Mouse (Mus musculus) spleen, postnatal 4 days (tissue): Measurements from ENCODE around the gene Prr14.
"Not testable (repeated sequence)": the region's sequence is repeated elsewhere in the genome, so short reads cannot be mapped to it uniquely, and the experiment has no call there.

Experiments
- DNase-seq, 2 experiments: peaks; one replicate each; pipeline ENCODE4 v3.0.0; 2022; ENCODE audit warnings: low spot score in 2 of 2

The Prr14 gene

DNA sequence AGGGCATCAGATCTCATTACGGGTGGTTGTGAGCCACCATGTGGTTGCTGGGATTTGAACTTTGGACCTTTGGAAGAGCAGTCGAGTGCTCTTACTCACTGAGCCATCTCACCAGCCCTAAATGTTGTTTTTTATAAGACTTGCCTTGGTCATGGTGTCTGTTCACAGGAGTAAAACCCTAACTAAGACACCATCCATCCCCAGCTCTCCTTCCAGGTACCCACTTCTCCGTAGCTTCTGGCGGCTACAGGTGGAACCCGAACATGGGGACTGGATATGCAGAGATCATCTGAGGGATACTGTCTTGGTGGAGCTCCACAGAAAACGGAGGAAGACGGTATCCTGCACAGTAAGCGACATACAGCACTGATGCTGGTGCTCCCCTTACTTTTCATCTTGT is at the start of gene Prr14:
Gene Prr14 (plus strand): TSS at position 301 of the 400 bp plus-strand sequence.
- not testable (repeated sequence) for DNase-seq

DNA sequence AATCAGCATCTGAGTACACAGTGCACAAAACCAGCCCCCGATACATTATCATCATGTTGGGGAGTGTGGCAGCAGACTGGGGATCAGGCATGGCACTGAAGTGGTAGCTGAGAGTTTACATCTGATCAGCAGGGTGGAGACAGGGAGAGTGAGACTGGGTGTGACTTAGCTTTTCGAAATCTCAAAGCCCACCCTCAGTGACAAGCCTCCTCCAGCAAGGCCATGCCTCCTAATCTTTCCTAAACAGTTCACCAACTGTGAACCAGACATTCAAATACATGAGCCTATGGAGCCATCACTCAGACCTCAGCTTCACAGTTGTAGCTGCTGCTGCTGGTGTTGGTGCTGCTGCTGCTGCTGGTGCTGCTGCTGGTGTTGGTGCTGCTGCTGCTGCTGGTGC is 48.0 kb upstream of the Prr14 start:
- DNase-seq = no peak

DNA sequence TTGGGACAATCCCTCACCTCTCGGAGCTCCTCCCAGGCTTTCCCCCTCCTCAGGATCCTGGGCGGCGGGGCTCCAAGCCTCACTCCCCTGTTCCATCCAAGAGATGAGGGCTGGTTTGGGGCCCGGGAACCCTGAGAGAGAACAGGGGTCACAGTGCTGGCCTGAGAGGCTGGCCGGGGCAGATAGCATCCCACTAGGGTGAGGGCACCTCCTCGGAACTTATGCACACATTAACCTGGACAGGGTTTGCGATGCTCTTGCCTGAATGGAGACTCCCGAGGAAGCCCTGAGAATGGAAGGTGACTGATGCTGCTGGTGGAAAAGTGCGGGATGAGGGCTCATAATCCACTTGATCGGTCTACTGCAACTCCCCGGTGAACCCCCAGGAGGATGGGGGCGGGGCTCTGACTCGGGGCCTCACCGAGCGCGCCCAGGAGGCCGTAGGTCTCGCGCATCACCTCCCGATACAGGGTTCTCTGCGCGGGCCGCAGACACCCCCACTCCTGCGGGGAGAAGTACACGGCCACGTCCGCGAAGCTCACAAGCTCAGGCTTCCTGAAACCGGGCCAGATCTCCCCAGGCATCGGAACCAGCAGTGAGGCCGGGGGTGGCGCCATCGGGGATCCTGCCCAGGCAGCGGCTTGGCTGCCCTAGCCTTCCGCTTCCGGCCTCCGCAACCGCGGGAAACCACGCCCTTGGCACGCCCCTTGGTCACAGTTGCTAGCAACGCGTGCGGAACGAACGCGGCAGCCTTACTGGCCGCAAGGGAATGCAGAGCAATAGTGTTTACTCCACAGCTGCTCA is 37.8 kb upstream of the Prr14 start, which contains the start of gene Zfp688:
Gene Zfp688 (minus strand): TSS at position 681 of the 804 bp plus-strand sequence.
- peak; percentile 96 to 98 for DNase-seq

DNA sequence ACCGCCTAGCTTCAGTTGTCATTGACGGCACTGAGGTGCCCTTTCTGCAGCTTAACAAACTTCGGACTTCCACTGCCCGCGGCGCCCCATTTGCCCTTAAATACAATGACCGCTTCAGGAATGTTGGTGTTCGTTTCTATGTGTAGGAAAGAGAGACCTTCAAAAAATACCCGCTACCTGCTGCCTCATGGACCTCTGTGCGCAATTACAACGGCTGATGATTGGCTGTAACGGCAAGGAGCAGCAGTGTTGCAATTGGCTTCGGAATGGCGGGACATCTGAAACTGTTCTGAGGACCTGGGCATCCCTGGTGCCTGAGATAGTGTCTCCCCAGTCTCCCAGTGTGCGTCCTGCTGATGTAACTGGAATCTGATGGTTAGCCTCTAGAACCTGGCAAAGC is 37.2 kb upstream of the Prr14 start:
- DNase-seq = peak; percentile 46 to 71

DNA sequence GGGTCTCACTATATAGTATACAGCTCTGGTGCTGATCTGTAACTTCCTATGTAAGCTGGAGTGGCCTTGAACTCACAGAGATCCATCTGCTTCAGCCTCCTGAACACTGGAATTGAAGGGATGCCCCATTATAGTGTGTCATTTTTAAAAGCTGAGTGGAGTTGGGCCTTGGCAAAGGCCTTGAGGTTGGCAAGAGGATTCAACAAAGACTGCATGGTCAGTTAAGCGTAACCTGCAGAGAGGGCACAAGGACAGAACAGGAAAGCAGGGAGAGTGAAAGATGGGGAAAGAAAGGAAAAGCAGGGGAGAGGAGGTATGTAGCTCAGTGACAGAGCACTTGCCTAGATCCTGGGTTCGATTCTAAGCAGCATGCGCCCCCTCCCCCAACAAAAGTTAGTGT is 34.1 kb upstream of the Prr14 start:
- no peak for DNase-seq

DNA sequence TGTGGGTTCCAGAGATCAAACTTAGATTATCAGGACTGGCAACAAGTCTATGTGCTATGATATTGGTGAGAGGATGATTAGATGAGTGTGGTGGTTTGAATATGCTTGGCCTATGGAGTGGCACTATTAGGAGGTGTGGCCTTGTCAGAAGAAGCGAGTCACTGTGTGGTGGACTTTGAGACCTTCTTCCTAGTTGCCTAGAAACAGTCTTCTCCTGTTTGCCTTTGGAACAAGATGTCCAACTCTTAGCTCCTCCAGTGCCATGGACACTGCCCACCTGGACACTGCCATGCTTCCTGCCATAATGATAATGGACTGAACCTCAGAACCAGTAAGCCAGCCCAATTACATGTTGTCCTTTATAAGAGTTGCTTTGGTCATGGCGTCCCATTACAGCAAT is 33.5 kb upstream of the Prr14 start:
- no peak for DNase-seq

DNA sequence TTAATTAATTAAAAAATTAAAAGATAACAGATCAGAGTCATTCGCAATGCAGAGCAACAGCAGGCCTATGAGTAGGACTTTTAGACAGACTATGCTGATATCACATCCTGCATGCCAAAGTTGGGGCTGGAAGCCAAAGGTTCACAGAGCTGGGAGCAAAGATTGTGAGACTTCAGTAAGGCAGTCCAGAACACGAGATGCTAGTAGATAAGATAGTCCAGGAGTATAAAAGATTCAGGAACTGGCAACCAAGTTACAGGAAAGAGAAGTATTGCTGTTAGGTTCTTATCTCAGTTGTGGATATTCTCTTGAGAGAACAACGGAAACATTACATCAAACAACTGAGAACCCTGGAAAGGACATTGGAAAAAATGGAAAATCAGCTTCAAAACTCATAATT is 33.1 kb upstream of the Prr14 start:
- DNase-seq = no peak

DNA sequence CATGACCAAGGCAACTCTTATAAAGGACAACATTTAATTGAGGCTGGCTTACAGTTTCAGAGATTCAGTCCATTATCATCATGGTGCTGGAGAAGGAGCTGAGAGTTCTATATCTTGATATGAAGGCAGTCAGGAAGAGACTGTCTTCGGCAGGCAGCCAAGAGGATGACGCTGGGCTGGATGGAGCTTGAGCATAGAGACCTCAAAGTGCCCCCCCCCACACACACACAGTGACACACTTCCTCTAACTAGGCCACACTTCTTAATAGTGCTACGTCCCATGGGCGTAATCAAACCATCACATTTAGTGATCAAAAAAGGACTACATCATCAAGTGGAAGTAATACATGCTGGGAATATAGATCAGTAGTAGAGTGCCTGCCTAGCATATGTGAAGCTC is 24.2 kb upstream of the Prr14 start:
- no peak for DNase-seq

DNA sequence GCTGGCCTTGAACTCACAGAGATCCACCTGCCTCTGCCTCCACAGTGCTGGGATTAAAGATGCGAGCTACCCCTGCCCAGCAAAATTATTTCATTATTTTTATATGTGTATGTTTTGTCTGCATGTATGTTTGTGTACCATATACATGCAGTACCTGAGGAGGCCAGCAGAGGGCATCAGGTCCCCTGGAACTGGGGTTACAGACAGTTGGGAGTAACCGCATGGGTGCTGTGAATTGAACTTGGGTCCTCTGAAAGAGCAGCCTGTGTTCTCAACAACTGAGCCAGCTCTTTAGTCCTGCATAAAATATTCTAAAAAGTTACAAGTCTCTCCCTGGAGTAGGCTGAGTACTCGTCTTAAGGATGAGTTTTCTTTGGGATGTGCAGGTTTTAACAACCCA is 21.7 kb upstream of the Prr14 start:
- peak; percentile 46 to 74 for DNase-seq

DNA sequence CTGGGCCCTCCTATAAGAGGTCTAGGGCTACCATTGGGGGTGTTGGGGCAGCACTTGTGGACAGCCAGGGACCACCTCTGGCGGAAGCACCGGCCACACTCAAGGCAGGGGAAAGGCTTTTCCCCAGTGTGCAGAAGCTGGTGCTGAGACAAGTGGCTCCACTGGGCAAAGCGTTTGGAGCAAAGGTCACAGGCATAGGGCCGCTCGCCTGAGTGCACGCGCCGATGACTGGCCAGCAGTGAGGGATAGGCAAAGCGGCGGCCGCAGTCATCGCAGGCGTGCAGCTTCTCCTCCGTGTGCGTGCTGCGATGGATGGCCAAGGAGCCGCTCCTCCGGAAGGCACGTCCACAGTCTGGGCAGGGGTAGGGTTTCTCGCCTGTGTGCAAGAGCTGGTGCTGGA is 15.4 kb upstream of the Prr14 start:
- no peak for DNase-seq

DNA sequence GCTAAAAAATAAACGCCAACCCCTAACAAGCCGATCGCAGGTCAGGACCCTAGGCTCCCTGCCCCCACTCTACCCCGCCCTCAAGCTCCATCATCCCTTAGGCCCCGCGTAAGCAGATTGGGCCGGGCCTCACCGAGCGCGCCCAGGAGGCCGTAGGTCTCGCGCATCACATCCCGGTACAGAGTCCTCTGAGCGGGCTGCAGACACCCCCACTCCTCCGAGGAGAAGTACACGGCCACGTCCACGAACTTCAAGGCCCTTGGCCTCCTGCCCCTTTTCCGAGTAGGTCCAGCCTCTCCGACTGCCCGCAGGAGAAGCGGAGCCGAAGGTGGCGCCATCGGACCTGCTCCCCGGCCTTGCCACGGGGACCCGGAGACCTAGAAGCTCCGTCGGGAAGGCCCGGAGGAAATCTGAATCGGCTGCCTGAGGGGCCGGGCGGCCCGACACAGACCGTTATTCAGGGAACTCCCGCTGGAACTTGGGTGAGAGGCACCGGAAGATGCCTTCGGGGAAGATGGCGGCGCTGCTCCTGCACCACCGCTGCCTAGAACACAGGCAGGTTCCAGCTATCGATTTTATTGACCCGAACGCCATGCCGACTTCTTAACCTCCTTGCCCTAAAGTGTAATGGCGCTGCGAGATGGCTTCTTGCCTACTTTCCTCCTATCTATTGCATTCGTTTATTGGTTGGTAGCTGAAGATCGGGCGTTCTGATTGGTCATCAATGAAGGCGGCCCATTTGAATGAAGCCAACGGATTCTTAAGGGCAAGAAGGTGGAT is 10.7 kb upstream of the Prr14 start, which contains the start of gene Zfp689:
Gene Zfp689 (minus strand): TSS at position 638 of the 780 bp plus-strand sequence.
- peak; percentile 89 to 90 for DNase-seq

DNA sequence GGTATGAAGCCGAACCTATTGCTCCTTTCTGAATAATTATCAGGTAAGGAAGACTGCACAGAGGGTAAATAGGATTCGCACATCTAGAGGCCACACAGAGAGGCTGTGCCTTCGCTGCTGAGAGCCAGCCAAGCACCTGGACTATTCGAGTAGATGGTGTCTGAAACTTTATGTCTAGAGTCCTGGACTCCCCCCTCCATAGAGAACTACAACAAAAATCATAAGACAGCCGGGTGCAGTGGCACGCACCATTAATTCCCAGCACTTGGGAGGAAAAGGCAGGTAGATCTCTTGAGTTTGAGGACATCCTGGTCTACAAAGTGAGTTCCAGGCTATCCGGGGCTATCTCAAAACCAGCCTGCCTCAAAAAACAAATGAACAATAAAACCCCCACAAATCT is 9.4 kb upstream of the Prr14 start:
- DNase-seq = no peak

DNA sequence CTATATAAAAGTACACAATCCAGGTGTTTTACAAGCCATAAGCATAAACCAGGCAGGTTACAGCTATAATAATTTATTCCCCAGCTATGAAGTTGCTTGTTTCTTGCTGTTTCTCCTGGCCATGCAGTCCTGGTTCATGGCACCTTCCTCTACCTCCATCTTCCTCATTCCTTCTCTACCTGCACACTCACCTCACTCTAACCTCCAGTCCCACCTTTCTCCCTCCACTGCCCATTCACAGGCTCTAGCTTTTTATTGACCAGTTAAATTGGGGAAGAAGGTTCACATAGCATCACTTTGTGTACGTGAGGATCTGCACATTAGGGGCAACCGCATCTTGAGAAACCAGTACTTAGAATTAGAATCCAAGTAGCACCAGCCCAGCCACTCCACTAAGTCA is 6.4 kb upstream of the Prr14 start:
- DNase-seq = no peak

DNA sequence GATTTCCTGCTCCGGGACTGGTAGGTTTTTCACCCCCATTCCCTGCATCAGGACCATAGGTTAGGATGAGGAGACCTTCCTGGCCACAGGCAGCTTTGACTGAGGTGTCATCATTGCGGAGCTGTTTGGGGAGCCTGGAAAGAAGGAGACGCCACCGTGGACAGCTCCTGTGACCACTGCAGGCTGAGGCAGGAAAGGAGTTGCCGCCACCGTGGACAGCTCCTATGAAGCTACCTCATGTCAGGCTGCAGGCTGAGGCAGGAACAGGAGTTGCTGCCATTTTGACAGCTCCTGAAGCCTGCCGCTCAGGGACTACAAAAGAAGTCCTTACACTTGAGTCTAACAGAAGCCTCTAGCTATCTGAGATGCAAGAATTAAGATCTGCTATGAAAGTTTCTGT is 4.5 kb upstream of the Prr14 start:
- DNase-seq = no peak

DNA sequence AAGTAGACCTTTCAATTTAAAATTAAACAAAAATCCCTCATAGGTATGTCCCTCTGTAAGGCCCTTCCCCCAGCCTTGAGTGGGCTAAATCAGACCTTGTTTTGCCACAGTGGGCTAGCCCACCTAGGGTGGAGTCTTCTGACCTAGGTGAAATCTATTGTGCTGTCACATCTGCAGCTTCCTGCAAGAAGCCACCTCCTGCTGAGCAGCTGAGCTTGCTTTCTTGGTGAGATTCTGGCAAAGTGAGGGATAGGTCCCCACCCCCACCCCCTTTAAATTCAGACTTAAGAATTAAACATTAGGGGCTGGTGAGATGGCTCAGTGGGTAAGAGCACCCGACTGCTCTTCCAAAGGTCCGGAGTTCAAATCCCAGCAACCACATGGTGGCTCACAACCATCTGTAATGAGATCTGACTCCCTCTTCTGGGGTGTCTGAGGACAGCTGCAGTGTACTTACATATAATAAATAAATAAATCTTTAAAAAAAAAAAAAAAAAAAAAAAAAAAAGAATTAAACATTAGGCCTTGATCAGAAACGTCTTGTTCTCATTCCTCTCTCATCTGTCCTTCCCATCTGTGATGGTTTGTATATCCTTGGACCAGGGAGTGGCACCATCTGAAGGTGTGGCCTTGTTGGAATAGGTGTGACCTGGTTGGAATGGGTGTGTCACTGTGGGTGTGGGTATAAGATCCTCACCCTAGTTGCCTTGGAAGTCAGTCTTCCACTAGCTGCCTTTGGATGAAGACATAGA is 864 bp upstream of the Prr14 start:
- not testable (repeated sequence) for DNase-seq

DNA sequence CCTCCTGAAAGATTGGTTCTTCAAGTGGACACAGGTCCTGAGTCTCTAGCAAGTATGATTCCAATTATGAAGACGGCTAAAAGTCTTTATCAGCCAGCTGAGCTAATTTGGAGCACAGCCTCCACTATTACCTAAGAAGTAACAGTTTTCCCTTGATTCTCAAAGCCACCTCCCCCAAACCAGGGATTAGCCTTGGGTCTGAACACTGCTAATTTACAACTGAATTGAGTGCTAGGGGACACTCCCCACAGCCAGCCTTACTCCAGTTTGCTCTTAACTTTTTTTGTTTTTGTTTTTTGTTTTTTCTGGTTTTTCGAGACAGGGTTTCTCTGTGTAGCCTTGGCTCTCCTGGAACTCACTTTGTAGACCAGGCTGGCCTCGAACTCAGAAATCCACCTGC is 5.8 kb downstream of the Prr14 start:
- DNase-seq = no peak

DNA sequence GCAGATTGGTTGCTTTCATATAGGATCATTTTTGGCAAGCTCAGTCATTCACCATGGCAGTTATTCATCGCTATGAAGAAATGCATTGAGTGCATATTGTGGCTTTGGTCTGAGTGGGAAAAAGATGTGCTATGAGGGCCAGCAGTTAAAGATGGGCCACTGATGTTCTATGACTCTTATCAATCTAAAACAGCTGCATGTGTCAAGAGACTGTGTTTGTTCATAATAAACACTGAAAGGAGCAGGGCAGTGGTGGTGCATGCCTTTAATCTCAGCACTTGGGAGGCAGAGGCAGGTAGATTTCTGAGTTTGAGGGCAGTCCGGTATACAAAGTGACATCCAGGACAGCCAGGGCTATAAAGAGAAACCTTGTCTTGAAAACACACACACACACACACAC is 6.3 kb downstream of the Prr14 start:
- DNase-seq = not testable (repeated sequence)

DNA sequence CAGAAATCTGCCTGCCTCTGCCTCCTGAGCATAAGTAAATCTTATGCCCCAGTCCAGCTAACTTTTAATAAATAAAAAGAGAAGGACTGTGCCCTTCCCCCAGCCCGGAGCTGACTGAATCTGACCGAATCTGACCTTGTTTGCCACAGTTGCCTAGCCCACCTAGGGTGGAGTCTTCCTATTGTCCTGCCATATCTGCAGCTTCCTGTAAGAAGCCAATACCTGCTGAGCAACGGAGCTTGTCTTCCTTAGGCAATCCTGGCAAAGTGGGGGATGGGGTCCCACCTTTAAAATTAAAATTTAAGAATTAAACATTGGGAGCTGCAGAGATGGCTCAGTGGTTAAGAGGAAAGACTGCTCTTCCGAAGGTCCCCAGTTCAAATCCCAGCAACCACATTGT is 7.2 kb downstream of the Prr14 start:
- no peak for DNase-seq

DNA sequence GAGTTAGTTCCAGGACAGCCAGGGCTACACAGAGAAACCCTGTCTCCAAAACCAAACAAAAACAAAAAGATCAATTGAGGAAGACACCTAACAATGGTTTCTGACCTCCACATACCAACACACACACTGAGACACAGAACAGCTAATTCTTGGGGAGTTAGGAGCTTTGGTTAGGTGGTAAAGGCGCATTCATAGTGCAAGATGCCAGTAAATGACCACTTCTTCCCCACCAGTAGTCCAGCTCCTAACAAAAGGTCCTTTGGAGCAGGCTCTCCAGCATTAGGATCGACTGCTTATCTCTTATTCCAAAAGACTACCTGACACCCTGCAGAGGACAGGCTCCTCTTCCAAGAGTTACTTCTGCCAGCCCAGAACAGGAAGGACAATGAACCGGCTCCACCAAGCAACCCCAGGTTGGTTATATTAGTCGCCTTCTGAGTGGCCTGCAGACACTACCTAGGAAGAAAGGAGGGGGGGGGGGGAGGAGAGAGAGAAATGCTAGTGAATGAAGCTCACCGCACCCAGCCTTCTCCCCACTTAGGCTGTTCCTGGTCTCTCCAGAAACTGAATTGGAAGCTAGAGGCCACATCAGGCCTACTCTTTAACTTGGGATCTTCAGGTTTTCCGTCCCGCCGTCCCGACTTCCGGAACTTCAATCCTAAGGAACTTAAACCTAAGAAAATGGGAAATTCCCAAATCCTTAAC is 10.8 kb downstream of the Prr14 start:
- DNase-seq = no peak

DNA sequence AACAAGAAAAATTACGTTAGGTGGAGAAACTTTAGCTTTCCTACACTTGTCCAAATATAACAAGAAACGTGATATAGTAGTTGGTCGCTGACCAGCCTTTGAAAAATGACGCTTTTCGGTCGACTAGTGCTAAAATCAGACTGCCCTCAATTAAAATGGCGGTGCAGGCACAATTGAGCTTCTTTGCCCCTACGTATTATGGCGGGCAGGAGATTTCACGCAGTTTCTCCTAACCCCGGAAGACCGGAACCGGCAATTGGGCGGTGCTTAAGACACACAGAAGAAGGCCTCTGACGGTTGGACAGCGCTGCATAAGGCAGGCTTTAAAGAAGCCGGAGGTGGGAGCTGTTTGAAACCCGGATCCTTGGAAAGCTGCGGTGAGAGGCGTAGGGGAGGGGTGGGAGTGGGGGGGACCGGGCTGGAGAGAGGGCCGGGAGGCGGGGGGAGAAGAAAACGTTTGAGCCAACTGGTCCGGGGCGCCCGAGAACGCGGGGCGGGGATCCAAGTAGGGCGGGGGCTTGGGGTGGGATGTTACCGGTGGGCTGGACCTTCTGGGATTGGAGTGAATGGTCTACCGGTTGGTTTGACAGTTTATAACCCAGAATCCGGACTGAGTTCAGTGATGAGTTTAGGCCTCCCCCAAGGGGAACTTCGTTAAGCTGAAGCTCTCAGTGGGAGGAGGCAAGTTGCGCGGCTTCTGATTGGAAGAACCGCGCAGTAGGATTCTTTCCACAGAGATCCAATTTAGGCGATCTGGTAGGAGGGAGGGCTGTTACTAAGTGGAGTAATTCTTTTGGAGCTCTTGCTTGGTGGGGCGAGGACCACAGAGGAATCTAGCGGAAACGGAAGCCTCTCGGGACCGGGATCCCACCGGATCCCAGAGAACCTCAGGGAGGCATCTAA is 11.6 kb downstream of the Prr14 start:
- peak; percentile 88 to 90 for DNase-seq

DNA sequence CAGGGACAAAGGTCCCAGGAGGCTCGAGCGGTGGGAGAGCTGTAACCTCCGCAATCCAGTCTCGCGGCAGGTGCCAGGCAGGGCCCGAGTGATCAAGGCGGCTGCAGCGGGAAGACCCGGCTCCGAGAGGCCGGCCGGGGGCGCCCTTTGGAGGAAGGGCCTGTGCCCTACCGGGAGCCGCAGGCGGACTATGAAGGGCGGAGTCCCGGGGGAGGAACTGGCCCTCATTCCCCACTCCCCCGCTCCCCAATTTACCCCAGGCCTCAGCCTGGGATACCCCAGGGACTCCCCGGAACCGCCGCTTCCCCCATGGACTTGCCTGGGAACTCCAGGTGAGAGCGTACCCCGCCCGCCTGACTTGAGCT is 12.2 kb downstream of the Prr14 start:
- DNase-seq = peak; percentile 57 to 84
